Mouse (Mus musculus): ENCODE results near the gene Zfp69. TPM values are rescaled to one million over a fixed set of nuclear protein-coding genes. Genes with fewer than 3 reads are reported as not detected.

Zfp69 gene
- polyA plus RNA-seq, 1 experiment from 2014 or later = 9.9 TPM

GRCm38 (mm10) chr4:120880731-120881432, 70.6 kb downstream of the Zfp69 start:
- H3K9me3 ChIP-seq (replicated peaks; ENCODE audit: control insufficient read depth, low read length) = no peaks in the 10 kb centered on the region
- H3K4me2 ChIP-seq (ENCODE audit: low read depth, low read length) = no peak overlapping the region
- peaks cover 4% of the 10 kb centered on the region; the same call in 1 of the 2 replicates for H3K4me1 ChIP-seq (ENCODE audit: control insufficient read depth, insufficient read depth, low read length)
- 57% methylated on average over 6 of the region's 6 CpGs for whole genome bisulfite sequencing
- no peak overlapping the region for H3K9ac ChIP-seq (replicated peaks; ENCODE audit: low read length)
- no peaks in the 10 kb centered on the region for H3K27me3 ChIP-seq (ENCODE audit: control insufficient read depth, insufficient read depth, low read length)
- H3K4me3 ChIP-seq (ENCODE audit: low read depth, low read length) = no peak overlapping the region
- DNase-seq (ENCODE audit: low spot score) (peak; percentile 63), ATAC-seq (replicated peaks; ENCODE audit: insufficient number of reproducible peaks, low FRiP score, low TSS enrichment, low read depth) (no peak)
- H3K36me3 ChIP-seq (replicated peaks; ENCODE audit: control insufficient read depth, insufficient read depth, low read depth, low read length) = no peaks in the 10 kb centered on the region
- H3K27ac ChIP-seq (replicated peaks; ENCODE audit: low read depth, low read length) = no peak overlapping the region

Small RNA genes within 50 kb of the gene (microRNA-seq; reads per million reads assigned to microRNA genes)
- not detected for gene Mir7015 (ENCODE audit: borderline number of aligned reads)

Other genes with a start within 250 kb of the Zfp69 start
- gene Kcnq4, start 203.1 kb downstream of the Zfp69 start, polyA plus RNA-seq (2014; fragmentation: Nextera tagmentation; extraction: Ambion mirVana) = 4.3 and 4.6 TPM in 2 replicates
- 137 and 139 TPM in 2 replicates for gene Nfyc, start 120.1 kb downstream of the Zfp69 start, polyA plus RNA-seq (2014; fragmentation: Nextera tagmentation; extraction: Ambion mirVana)
- gene Rims3, start 96.9 kb downstream of the Zfp69 start, polyA plus RNA-seq (2014; fragmentation: Nextera tagmentation; extraction: Ambion mirVana) = 1.8 and 2.4 TPM in 2 replicates
- 34.6 and 37.4 TPM in 2 replicates for gene Exo5, start 26.7 kb downstream of the Zfp69 start, polyA plus RNA-seq (2014; fragmentation: Nextera tagmentation; extraction: Ambion mirVana)
- gene Smap2, start 65.5 kb upstream of the Zfp69 start, polyA plus RNA-seq (2014; fragmentation: Nextera tagmentation; extraction: Ambion mirVana) = 15.5 and 17.2 TPM in 2 replicates
- 6.0 and 10.1 TPM in 2 replicates for gene Col9a2, start 87.7 kb upstream of the Zfp69 start, polyA plus RNA-seq (2014; fragmentation: Nextera tagmentation; extraction: Ambion mirVana)
- 25.8 and 26.0 TPM in 2 replicates for gene Zmpste24, start 146.5 kb upstream of the Zfp69 start, polyA plus RNA-seq (2014; fragmentation: Nextera tagmentation; extraction: Ambion mirVana)
- not detected in 2 replicates for gene Tmco2, start 157.5 kb upstream of the Zfp69 start, polyA plus RNA-seq (2014; fragmentation: Nextera tagmentation; extraction: Ambion mirVana)

All from embryonic facial prominence, embryonic 11.5 days (tissue).